Mouse (Mus musculus) lung, postnatal 0 days (tissue): ENCODE results near the gene Lgals9.

Source experiments
- CTCF ChIP-seq: IDR thresholded peaks from 2 replicates; pipeline ENCODE4 v1.5.1; 2016; ENCODE audit warnings: antibody characterized with exemption, mild to moderate bottlenecking
- EP300 ChIP-seq: IDR thresholded peaks from 2 replicates; pipeline ENCODE4 v1.6.1; 2016; ENCODE audit warnings: antibody characterized with exemption, mild to moderate bottlenecking, control low read depth

DNA sequence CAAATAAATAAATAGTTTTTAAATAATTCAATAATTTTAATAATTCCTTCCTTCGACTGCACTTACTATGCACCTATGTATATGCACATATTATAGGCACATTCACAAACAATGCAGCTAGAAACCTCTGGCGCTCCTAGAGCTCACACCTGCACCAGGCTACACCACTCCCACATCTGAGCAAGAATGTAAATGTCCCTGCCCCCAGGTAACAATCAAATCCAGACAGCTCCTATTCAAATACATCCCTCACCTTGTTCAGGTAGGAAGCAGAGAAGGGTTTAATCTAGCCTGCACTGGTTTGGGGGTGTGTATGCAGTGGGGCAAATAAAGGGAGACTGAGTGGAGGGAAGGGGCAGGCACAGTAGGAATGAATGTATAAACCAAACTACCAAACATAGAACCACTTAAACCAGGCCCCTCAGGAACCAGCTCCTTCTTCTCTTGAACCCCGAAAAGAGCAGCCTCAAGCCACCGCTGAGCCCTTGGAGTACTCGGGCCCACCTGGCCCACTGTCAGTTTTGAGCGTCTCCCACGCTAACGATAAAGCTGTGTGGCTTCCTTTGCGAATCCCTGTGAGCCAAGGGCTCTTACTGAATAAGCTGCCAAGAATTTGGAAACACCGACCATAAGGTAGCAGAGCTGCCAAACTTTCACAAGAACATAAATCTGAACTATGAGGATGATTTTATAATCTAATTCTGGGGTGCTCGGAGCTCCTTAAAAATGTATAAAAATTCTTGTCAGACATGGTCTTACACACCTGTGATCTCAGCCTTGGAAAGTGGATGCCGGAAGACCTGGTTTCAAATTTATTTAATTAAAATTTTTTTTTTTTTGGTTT lies 6.3 kb downstream of the Lgals9 start:
- TF ChIP-seq CTCF (no peak), EP300 (no peak)
